Mouse (Mus musculus) MEL (cell line): Measurements from ENCODE around the gene Tppp. TPM values are rescaled to one million over a fixed set of nuclear protein-coding genes. Genes with fewer than 3 reads are reported as not detected.

Source experiments
- DNase-seq: peaks from one replicate; pipeline ENCODE4 v3.0.0; 2011; ENCODE audit warnings: low read depth, low spot score
- H3K27ac ChIP-seq: 2 replicates; pipeline ENCODE4 v1.5.1; 2012; ENCODE audit warnings: low read depth, mild to moderate bottlenecking, control low read depth, low read length, moderate library complexity; ENCODE audit not compliant: control insufficient read depth
- H3K27me3 ChIP-seq, 2 experiments: fragments of 150-350 bp in 1 of 2; sonication (generic) in 1 of 2; 2 replicates each; pipeline ENCODE4 v1.6.1; 2012; ENCODE audit warnings: low read length in 2 of 2, mild to moderate bottlenecking in 2 of 2, improper control_type of control experiment in 1 of 2, moderate library complexity in 1 of 2; ENCODE audit not compliant: insufficient read depth in 2 of 2, control insufficient read depth in 1 of 2
- H3K36me3 ChIP-seq, 2 experiments: 2 replicates each; pipeline ENCODE4 v1.6.1; 2012 to 2014; ENCODE audit warnings: low read length in 2 of 2, improper control_type of control experiment in 1 of 2, inconsistent platforms in 1 of 2, mild to moderate bottlenecking in 1 of 2; ENCODE audit not compliant: insufficient read depth in 2 of 2, control insufficient read depth in 1 of 2
- H3K4me1 ChIP-seq, 2 experiments: fragments of 150-350 bp in 1 of 2; sonication (generic) in 1 of 2; 2 replicates each; pipeline ENCODE4 v1.6.1; 2012; ENCODE audit warnings: low read length in 2 of 2, improper control_type of control experiment in 1 of 2, mild to moderate bottlenecking in 1 of 2; ENCODE audit not compliant: insufficient read depth in 2 of 2, control insufficient read depth in 1 of 2
- H3K4me3 ChIP-seq, 2 experiments: fragments of 150-350 bp in 1 of 2; sonication (generic) in 1 of 2; 2 replicates each; pipeline ENCODE4 v1.5.1; 2012; ENCODE audit warnings: low read depth in 2 of 2, low read length in 2 of 2, mild to moderate bottlenecking in 2 of 2, moderate library complexity in 2 of 2, control low read depth in 1 of 2, improper control_type of control experiment in 1 of 2; ENCODE audit not compliant: control insufficient read depth in 1 of 2, insufficient read depth in 1 of 2
- H3K79me2 ChIP-seq: 2 replicates; pipeline ENCODE4 v1.6.1; 2012; ENCODE audit warnings: mild to moderate bottlenecking, low read length, moderate library complexity; ENCODE audit not compliant: control insufficient read depth, poor library complexity, insufficient read depth
- H3K9ac ChIP-seq: 2 replicates; pipeline ENCODE4 v1.6.1; 2012; ENCODE audit warnings: low read depth, mild to moderate bottlenecking, control low read depth, low read length, moderate library complexity; ENCODE audit not compliant: control insufficient read depth, poor library complexity, severe bottlenecking
- H3K9me3 ChIP-seq: fragments of 150-350 bp; sonication (generic); replicated peaks from 2 replicates; pipeline ENCODE4 v1.6.1; 2012; ENCODE audit warnings: mild to moderate bottlenecking, low read length, improper control_type of control experiment, moderate library complexity; ENCODE audit not compliant: insufficient read depth
- BHLHE40 ChIP-seq: IDR thresholded peaks from 2 replicates; pipeline ENCODE4 v1.6.1; 2012; ENCODE audit warnings: low read depth, mild to moderate bottlenecking, inconsistent platforms, low read length, improper control_type of control experiment, borderline replicate concordance
- CHD1 ChIP-seq: IDR thresholded peaks from 2 replicates; pipeline ENCODE4 v1.6.1; 2012; ENCODE audit warnings: low read depth, mild to moderate bottlenecking, inconsistent platforms, low read length, improper control_type of control experiment
- CHD2 ChIP-seq: IDR thresholded peaks from 2 replicates; pipeline ENCODE4 v1.6.1; 2011; ENCODE audit warnings: low read length, improper control_type of control experiment
- CTCF ChIP-seq, 3 experiments: IDR thresholded peaks in 2 of 3; conservative IDR thresholded peaks in 1 of 3; 2 replicates each; pipeline ENCODE4 v1.5.1; 2011 to 2012; ENCODE audit warnings: low read length in 3 of 3, low read depth in 2 of 3, mild to moderate bottlenecking in 2 of 3, improper control_type of control experiment in 1 of 3, inconsistent platforms in 1 of 3, mixed read lengths in 1 of 3, moderate library complexity in 1 of 3; ENCODE audit not compliant: control insufficient read depth in 1 of 3, insufficient read depth in 1 of 3, poor library complexity in 1 of 3, severe bottlenecking in 1 of 3
- E2F4 ChIP-seq: IDR thresholded peaks from 2 replicates; pipeline ENCODE4 v1.6.1; 2011; ENCODE audit warnings: low read depth, low read length, improper control_type of control experiment, borderline replicate concordance
- ETS1 ChIP-seq: IDR thresholded peaks from 2 replicates; pipeline ENCODE4 v1.6.1; 2012; ENCODE audit warnings: low read depth, mild to moderate bottlenecking, inconsistent platforms, low read length, improper control_type of control experiment, moderate library complexity
- GATA1 ChIP-seq: IDR thresholded peaks from 2 replicates; pipeline ENCODE4 v1.6.1; 2011; ENCODE audit warnings: low read depth, low read length, improper control_type of control experiment
- NELFE ChIP-seq: IDR thresholded peaks from 2 replicates; pipeline ENCODE4 v1.6.1; 2011; ENCODE audit warnings: low read depth, low read length, improper control_type of control experiment
- POLR2A ChIP-seq, 2 experiments: IDR thresholded peaks; 2 replicates each; pipeline ENCODE4 v1.6.1; 2011 to 2012; ENCODE audit warnings: low read length in 2 of 2, mild to moderate bottlenecking in 2 of 2, control low read depth in 1 of 2, improper control_type of control experiment in 1 of 2, low read depth in 1 of 2, moderate library complexity in 1 of 2; ENCODE audit not compliant: control insufficient read depth in 1 of 2, insufficient read depth in 1 of 2, poor library complexity in 1 of 2
- POLR2AphosphoS5 ChIP-seq: IDR thresholded peaks from 2 replicates; pipeline ENCODE4 v1.6.1; 2012; ENCODE audit warnings: low read depth, borderline replicate concordance, mild to moderate bottlenecking, inconsistent platforms, low read length, moderate library complexity, mixed read lengths
- RAD21 ChIP-seq: IDR thresholded peaks from 2 replicates; pipeline ENCODE4 v1.6.1; 2011; ENCODE audit warnings: mild to moderate bottlenecking, low read depth, low read length, improper control_type of control experiment
- RCOR1 ChIP-seq: IDR thresholded peaks from 2 replicates; pipeline ENCODE4 v1.6.1; 2012; ENCODE audit warnings: low read depth, mild to moderate bottlenecking, inconsistent platforms, low read length, improper control_type of control experiment
- SMC3 ChIP-seq: IDR thresholded peaks from 2 replicates; pipeline ENCODE4 v1.6.1; 2011; ENCODE audit warnings: low read depth, low read length, improper control_type of control experiment
- TBP ChIP-seq: IDR thresholded peaks from 2 replicates; pipeline ENCODE4 v1.8.0; 2011; ENCODE audit warnings: low read depth, low read length, improper control_type of control experiment
- TCF12 ChIP-seq: IDR thresholded peaks from 2 replicates; pipeline ENCODE4 v1.6.1; 2014; ENCODE audit warnings: low read depth, mild to moderate bottlenecking, inconsistent platforms, low read length, improper control_type of control experiment, moderate library complexity
- UBTF ChIP-seq: IDR thresholded peaks from 2 replicates; pipeline ENCODE4 v1.6.1; 2012; ENCODE audit warnings: low read depth, mild to moderate bottlenecking, inconsistent platforms, low read length, improper control_type of control experiment, moderate library complexity, borderline replicate concordance; ENCODE audit not compliant: insufficient read depth
- USF1 ChIP-seq: IDR thresholded peaks from 2 replicates; pipeline ENCODE4 v1.6.1; 2014; ENCODE audit warnings: low read depth, mild to moderate bottlenecking, inconsistent platforms, low read length, improper control_type of control experiment, moderate library complexity
- ZC3H11A ChIP-seq: IDR thresholded peaks from 2 replicates; pipeline ENCODE4 v1.6.1; 2012; ENCODE audit warnings: low read depth, mild to moderate bottlenecking, inconsistent platforms, low read length, improper control_type of control experiment
- polyA plus RNA-seq, 2 experiments: library from polyadenylated mRNA; stranded (reverse) in 1 of 2; unstranded in 1 of 2; fragments of >175 nt in 1 of 2; fragments of >200 nt in 1 of 2; gene quantifications; 2 replicates each; pipeline versions ENCODE4 v1.2.1 to v1.2.4; 2012; ENCODE audit warnings: low replicate concordance in 2 of 2, low read depth in 1 of 2; ENCODE audit not compliant: insufficient read length in 2 of 2, insufficient read depth in 1 of 2, missing spikeins in 1 of 2
- total RNA-seq: library from RNA; depleted of rRNA; stranded (reverse); fragments of 300-350 nt; gene quantifications from 2 replicates; pipeline ENCODE4 v1.2.3, GENCODE M21; 2012

Tppp gene
- total and polyA plus RNA-seq, 3 experiments: 0.04 TPM; not detected in 2

DNA sequence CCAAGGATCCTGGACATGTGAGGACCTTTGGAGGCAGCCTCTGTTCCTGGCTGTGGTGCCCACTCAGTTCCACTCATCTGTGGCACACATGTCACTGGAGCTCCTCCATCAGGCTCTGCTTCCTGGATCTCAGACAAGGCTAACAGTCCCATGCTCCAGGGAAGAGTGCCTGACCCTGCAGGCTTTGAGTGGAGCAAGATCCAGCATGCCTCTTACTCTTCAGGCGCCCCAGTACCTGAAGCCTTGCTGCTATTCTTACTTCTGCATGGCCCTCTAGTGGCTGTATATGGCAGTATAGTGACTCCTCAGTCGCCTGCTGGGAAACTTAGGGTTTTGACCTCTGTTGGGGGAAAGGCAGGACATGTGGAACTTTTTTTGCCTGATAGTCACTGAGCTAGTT lies 17.0 kb downstream of the Tppp start:
- no peak for TF ChIP-seq UBTF
- TF ChIP-seq RCOR1: no peak
- peak; percentile 52 to 70 (median 60) for TF ChIP-seq CTCF (IDR thresholded peaks at IDR 0.05 in 2 of 3, conservative IDR thresholded peaks at IDR 0.05 in 1 of 3; ENCODE audit: control insufficient read depth in 1 of 3, insufficient read depth in 1 of 3, low read depth in 2 of 3, low read length in 3 of 3, poor library complexity in 1 of 3, severe bottlenecking in 1 of 3)
- TF ChIP-seq SMC3: peak; percentile 83
- TF ChIP-seq POLR2AphosphoS5: no peak
- peak; percentile 10; the same call in 1 of the 2 replicates for TF ChIP-seq ZC3H11A
- TF ChIP-seq RAD21: peak; percentile 56
- H3K4me1 ChIP-seq: no peaks in the 10 kb centered on the region
- peak; percentile 57 for DNase-seq

DNA sequence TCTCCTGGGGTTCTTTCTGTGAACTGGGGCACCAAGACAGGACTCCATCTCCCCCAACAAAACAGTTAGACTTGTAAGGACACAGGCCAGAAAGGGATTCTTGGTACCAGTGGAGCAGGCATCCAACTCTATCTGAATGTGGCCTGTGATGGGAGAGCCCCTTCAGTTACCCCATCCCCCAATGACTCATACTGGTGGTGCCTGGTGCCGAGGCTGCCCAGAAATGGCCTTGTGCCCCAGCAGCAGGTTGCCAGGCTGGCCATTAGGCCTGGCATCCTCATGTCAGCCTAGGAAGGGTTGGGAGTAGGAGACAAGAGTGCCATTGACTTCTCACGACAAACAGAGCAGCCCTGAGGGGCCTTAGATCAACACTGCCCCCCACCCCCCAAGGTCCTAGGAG lies 18.9 kb downstream of the Tppp start:
- H3K36me3 ChIP-seq: no peaks in the 10 kb centered on the region
- H3K27ac ChIP-seq: no peak overlapping the region
- no peaks in the 10 kb centered on the region for H3K4me1 ChIP-seq
- H3K27me3 ChIP-seq: no peaks in the 10 kb centered on the region
- DNase-seq: no peak
- no peaks in the 10 kb centered on the region for H3K9me3 ChIP-seq
- H3K79me2 ChIP-seq: no peaks in the 10 kb centered on the region
- no peak overlapping the region for H3K9ac ChIP-seq
- H3K4me3 ChIP-seq: no peak overlapping the region
- TF ChIP-seq TBP: no peak
- TF ChIP-seq BHLHE40: no peak
- TF ChIP-seq CHD1: no peak
- TF ChIP-seq GATA1: no peak
- TF ChIP-seq ETS1: no peak
- TF ChIP-seq E2F4: no peak
- no peak for TF ChIP-seq SMC3
- no peak for TF ChIP-seq TCF12
- TF ChIP-seq USF1: no peak
- TF ChIP-seq RAD21: no peak
- no peak for TF ChIP-seq CHD2
- no peak for TF ChIP-seq CTCF (IDR thresholded peaks at IDR 0.05 in 2 of 3, conservative IDR thresholded peaks at IDR 0.05 in 1 of 3; ENCODE audit: control insufficient read depth in 1 of 3, insufficient read depth in 1 of 3, low read depth in 2 of 3, low read length in 3 of 3, poor library complexity in 1 of 3, severe bottlenecking in 1 of 3)
- TF ChIP-seq POLR2A (IDR thresholded peaks at IDR 0.05; ENCODE audit: control insufficient read depth in 1 of 2, insufficient read depth in 1 of 2, low read depth in 1 of 2, low read length in 2 of 2, poor library complexity in 1 of 2): no peak
- no peak for TF ChIP-seq NELFE

More for the DNA sequence above, 17.0 kb downstream of the Tppp start:
- H3K27me3 ChIP-seq: no peaks in the 10 kb centered on the region
- H3K27ac ChIP-seq: no peak overlapping the region
- H3K9me3 ChIP-seq: no peaks in the 10 kb centered on the region
- no peaks in the 10 kb centered on the region for H3K79me2 ChIP-seq
- H3K9ac ChIP-seq: no peak overlapping the region
- no peak overlapping the region for H3K4me3 ChIP-seq
- H3K36me3 ChIP-seq: no peaks in the 10 kb centered on the region
